Mouse (Mus musculus): ENCODE measurements around the gene Crybg2. TPM values are rescaled to one million over a fixed set of nuclear protein-coding genes. Genes with fewer than 3 reads are reported as not detected.
A peak's percentile ranks its signal among the peaks of the same experiment; 100 is the strongest.

The Crybg2 gene
- polyA plus RNA-seq, 1 experiment from 2014 or later, result 1.1 TPM

DNA sequence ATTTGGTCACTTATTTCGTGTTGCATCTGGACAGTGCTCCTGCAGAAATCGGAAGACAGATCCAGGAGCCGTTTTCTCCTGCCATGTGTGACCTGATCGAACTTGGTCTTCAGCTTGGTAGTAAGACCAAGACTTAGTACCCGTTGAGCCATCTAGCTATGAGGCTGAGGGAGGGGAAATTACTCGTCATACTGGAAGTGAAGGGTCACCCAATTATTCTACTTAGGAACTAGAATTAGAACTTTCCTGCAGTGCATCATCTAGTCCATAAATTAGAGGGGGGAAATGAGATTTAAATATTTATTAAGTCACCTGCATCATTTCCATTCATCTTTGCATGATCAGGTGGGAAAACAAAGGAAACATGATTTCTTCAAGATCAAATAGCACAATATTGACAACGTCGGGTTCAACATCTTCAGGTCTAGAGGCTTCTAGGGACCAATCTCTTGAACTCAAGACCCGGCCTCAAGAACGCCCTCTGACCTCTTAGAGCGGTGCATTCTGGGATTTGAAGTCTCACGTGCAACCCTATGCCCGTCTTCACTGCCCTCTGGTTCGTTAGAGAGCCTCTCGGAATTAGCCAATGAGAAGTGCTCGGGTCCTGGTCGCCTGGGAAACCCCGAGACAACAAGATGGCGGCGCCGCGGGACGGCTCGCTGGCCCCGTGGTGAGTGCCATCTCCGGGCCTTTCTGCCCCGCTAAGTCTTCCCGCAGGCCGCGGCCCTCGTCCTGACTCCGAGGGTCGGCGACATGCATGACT lies 41.5 kb downstream of the Crybg2 start, which contains the start of gene Ubxn11:
Gene Ubxn11, plus strand, starts transcription at position 592 of the 763 bp plus-strand sequence.
- no peaks in the 10 kb centered on the region for H3K36me3 ChIP-seq

DNA sequence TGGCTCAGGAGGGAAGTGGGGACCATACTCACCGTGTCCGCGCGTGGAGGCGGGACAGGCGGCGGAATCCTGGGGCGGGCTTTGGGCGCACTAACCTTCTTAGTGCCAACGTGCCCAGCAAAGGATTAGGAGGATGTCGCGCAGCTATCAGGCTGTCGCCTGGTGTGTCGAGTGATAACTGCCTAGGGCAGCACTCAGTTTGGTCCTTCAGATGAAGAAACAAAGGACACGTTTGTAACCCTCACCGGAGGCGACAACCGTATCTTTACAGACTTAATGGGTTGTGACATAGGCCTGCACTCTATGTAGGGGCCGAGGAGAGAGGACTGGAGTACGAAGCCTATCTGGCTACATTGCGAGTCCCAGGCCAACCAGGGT lies 42.1 kb downstream of the Crybg2 start:
- Histone ChIP-seq H3K27ac (0 out of 2 replicates have a peak overlapping the region, but pooled peaks have one; percentile 49), H3K4me2 (replicated peaks) (peak overlapping the region; percentile 63), H3K4me3 (replicated peaks) (peak overlapping the region; percentile 75), H3K27me3 (no peaks in the 10 kb centered on the region), H3K9ac (replicated peaks) (peak overlapping the region; percentile 70), H3K9me3 (no peaks in the 10 kb centered on the region), H3K4me1 (replicated peaks) (peaks cover 8% of the 10 kb centered on the region), H3K36me3 (no peaks in the 10 kb centered on the region)
- WGBS, result 2% methylated on average over 21 of the region's 21 CpGs
- no peak; the same call in 1 of the 2 replicates for ATAC-seq

More for the DNA sequence above, 41.5 kb downstream of the Crybg2 start, which contains the start of gene Ubxn11:
- Histone ChIP-seq H3K4me2 (replicated peaks) (peak within 1 kb of the TSS; percentile 63), H3K4me3 (replicated peaks) (peak within 1 kb of the TSS; percentile 75), H3K9ac (replicated peaks) (peak within 1 kb of the TSS; percentile 70), H3K9me3 (no peaks in the 10 kb centered on the region), H3K27me3 (no peaks in the 10 kb centered on the region), H3K27ac (0 out of 2 replicates have a peak within 1 kb of the TSS, but pooled peaks have one; percentile 49), H3K4me1 (replicated peaks) (peaks cover 8% of the 10 kb centered on the region)
- peak; percentile 99 for ATAC-seq
- WGBS, result 16% methylated on average over 34 of the region's 34 CpGs

GRCm38 (mm10) chr4:134106105-134106504 lies 45.5 kb downstream of the Crybg2 start:
- no peak for ATAC-seq
- no peaks in the 10 kb centered on the region for H3K36me3 ChIP-seq
- H3K4me1 ChIP-seq (replicated peaks), result peaks cover 8% of the 10 kb centered on the region
- 78% methylated on average over 7 of the region's 7 CpGs for WGBS
- no peak overlapping the region for H3K4me2 ChIP-seq (replicated peaks)
- no peaks in the 10 kb centered on the region for H3K27me3 ChIP-seq
- no peaks in the 10 kb centered on the region for H3K9me3 ChIP-seq
- H3K4me3 ChIP-seq (replicated peaks), result no peak overlapping the region
- H3K9ac ChIP-seq (replicated peaks), result no peak overlapping the region
- H3K27ac ChIP-seq, result no peak overlapping the region

DNA sequence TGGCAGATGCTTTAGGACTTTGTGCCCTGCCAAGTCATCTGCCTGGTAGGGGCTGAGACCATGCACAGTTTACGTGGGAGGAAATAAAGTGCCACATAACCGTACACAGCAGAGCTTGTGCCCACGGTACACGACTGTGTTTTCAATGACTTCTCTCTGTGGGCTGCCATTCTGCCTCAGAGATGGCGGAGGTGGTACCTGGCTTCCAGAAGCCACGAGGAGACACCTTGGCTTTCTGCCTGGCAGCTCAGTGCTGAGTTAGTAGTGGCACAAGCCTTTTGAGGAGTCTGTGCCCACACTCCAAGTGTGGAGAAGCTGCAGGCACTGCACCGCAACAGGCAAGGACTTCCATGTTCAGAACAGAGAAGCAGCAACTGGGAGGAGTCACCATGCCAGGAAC lies 47.1 kb downstream of the Crybg2 start:
- no peak overlapping the region for H3K9ac ChIP-seq (replicated peaks)
- WGBS, result 88% methylated on average over 7 of the region's 7 CpGs
- H3K4me1 ChIP-seq (replicated peaks), result peaks cover 7% of the 10 kb centered on the region
- no peak overlapping the region for H3K27ac ChIP-seq
- no peaks in the 10 kb centered on the region for H3K27me3 ChIP-seq
- no peak overlapping the region for H3K4me2 ChIP-seq (replicated peaks)
- no peaks in the 10 kb centered on the region for H3K36me3 ChIP-seq
- H3K4me3 ChIP-seq (replicated peaks), result no peak overlapping the region
- no peaks in the 10 kb centered on the region for H3K9me3 ChIP-seq
- ATAC-seq, result no peak

- no peak for ATAC-seq
- Histone ChIP-seq H3K9me3 (no peaks in the 10 kb centered on the region), H3K4me2 (replicated peaks) (no peak overlapping the region), H3K27me3 (no peaks in the 10 kb centered on the region), H3K4me1 (replicated peaks) (peaks cover 6% of the 10 kb centered on the region), H3K27ac (no peak overlapping the region), H3K9ac (replicated peaks) (no peak overlapping the region), H3K4me3 (replicated peaks) (no peak overlapping the region), H3K36me3 (no peaks in the 10 kb centered on the region)
- 74% methylated on average over 5 of the region's 5 CpGs for WGBS
Observed at GRCm38 (mm10) chr4:134108196-134108595, 47.6 kb downstream of the Crybg2 start.

GRCm38 (mm10) chr4:134110653-134111052 lies 50.0 kb downstream of the Crybg2 start:
- no peaks in the 10 kb centered on the region for H3K9me3 ChIP-seq
- H3K9ac ChIP-seq (replicated peaks), result no peak overlapping the region
- WGBS, result 49% methylated on average over 3 of the region's 3 CpGs
- H3K4me1 ChIP-seq (replicated peaks), result peaks cover 12% of the 10 kb centered on the region
- H3K27me3 ChIP-seq, result no peaks in the 10 kb centered on the region
- no peak overlapping the region for H3K27ac ChIP-seq
- H3K4me3 ChIP-seq (replicated peaks), result no peak overlapping the region
- no peak overlapping the region for H3K4me2 ChIP-seq (replicated peaks)
- H3K36me3 ChIP-seq, result no peaks in the 10 kb centered on the region
- no peak for ATAC-seq

GRCm38 (mm10) chr4:134112403-134112802 lies 51.8 kb downstream of the Crybg2 start:
- H3K9ac ChIP-seq (replicated peaks), result no peak overlapping the region
- no peaks in the 10 kb centered on the region for H3K27me3 ChIP-seq
- no peak for ATAC-seq
- H3K4me2 ChIP-seq (replicated peaks), result no peak overlapping the region
- peaks cover 12% of the 10 kb centered on the region for H3K4me1 ChIP-seq (replicated peaks)
- H3K27ac ChIP-seq, result no peak overlapping the region
- no peak overlapping the region for H3K4me3 ChIP-seq (replicated peaks)
- H3K9me3 ChIP-seq, result no peaks in the 10 kb centered on the region
- no peaks in the 10 kb centered on the region for H3K36me3 ChIP-seq
- 85% methylated on average over 6 of the region's 6 CpGs for WGBS

DNA sequence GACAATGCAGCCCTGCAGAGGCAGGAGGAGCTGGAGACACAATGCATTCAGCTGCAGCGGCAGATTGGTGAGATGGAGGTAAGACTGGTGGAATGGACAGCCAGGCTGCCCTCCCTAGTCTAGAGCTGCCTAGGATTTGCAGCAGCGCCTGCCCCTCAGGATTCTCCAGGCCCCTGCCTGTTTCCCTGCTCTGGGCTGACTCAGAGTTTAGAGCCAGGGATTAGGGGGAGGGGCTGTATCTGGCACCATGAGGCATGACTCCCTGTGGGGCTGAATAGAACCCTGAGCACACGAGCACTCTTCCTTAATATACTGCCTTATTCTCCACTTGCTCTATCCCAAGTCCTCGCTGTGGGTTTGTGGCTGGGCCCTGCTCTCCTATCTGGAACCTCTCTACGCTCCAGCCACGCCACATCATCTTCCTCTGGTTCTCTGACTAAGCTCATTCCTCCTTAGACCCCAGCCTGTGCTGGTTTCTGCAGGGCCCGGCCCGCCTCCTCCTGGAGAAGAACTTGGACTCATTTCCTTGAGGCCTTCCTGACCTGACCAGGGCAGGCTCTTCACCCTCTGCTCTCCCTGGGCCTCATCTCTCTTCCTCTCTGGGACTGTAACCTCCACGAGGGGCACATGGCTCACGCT lies 52.9 kb downstream of the Crybg2 start:
- Histone ChIP-seq H3K27ac (peak overlapping the region; percentile 20; the same call in 1 of the 2 replicates), H3K9ac (replicated peaks) (peak overlapping the region; percentile 32), H3K36me3 (no peaks in the 10 kb centered on the region), H3K4me2 (replicated peaks) (no peak overlapping the region), H3K4me3 (replicated peaks) (no peak overlapping the region), H3K9me3 (no peaks in the 10 kb centered on the region), H3K27me3 (no peaks in the 10 kb centered on the region), H3K4me1 (replicated peaks) (peaks cover 12% of the 10 kb centered on the region)
- peak; percentile 65 for ATAC-seq
- WGBS, result 43% methylated on average over 10 of the region's 10 CpGs

- H3K4me3 ChIP-seq (replicated peaks), result no peak overlapping the region
- no peak overlapping the region for H3K4me2 ChIP-seq (replicated peaks)
- no peaks in the 10 kb centered on the region for H3K9me3 ChIP-seq
- no peak for ATAC-seq
- H3K27ac ChIP-seq, result no peak overlapping the region
- H3K27me3 ChIP-seq, result no peaks in the 10 kb centered on the region
- WGBS, result 87% methylated on average over 4 of the region's 4 CpGs
- H3K36me3 ChIP-seq, result no peaks in the 10 kb centered on the region
- peaks cover 12% of the 10 kb centered on the region for H3K4me1 ChIP-seq (replicated peaks)
- H3K9ac ChIP-seq (replicated peaks), result no peak overlapping the region; the same call in 1 of the 2 replicates
Observed at GRCm38 (mm10) chr4:134114038-134114437, 53.4 kb downstream of the Crybg2 start.

GRCm38 (mm10) chr4:134115215-134116144 lies 54.9 kb downstream of the Crybg2 start:
- WGBS, result 90% methylated on average over 16 of the region's 16 CpGs
- no peak for ATAC-seq
- Histone ChIP-seq H3K27ac (no peak overlapping the region), H3K27me3 (no peaks in the 10 kb centered on the region), H3K4me1 (replicated peaks) (peaks cover 12% of the 10 kb centered on the region), H3K9me3 (no peaks in the 10 kb centered on the region), H3K36me3 (no peaks in the 10 kb centered on the region), H3K4me2 (replicated peaks) (no peak overlapping the region), H3K4me3 (replicated peaks) (no peak overlapping the region), H3K9ac (replicated peaks) (no peak overlapping the region)

DNA sequence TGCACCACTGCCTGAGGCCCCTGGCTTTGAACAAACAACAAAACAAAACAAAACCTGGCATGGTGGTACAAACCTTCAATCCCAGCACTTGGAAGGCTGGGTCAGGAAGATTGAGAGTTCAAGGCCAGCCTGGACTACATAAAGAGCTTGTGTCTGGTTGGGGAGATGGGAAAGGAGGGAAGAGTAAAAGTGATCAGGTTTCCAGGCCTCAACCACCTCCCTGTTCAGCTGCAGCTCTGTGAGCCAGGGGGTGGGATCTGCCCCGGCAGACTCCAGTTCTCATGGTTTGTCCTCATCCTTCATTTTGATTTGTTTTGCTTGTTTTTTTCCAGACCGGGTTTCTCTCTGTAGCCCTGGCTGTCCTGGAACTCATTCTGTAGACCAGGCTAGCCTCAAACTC lies 55.9 kb downstream of the Crybg2 start:
- Histone ChIP-seq H3K4me2 (replicated peaks) (no peak overlapping the region), H3K9me3 (no peaks in the 10 kb centered on the region), H3K4me3 (replicated peaks) (no peak overlapping the region), H3K9ac (replicated peaks) (no peak overlapping the region), H3K36me3 (no peaks in the 10 kb centered on the region), H3K27ac (no peak overlapping the region), H3K4me1 (replicated peaks) (peaks cover 13% of the 10 kb centered on the region), H3K27me3 (no peaks in the 10 kb centered on the region)
- ATAC-seq, result no peak
- WGBS, result 95% methylated on average over 2 of the region's 2 CpGs

All from midbrain, embryonic 13.5 days (tissue).